Mouse (Mus musculus) C2C12 (cell line): ENCODE measurements around the gene Dnah3.

ENCODE experiments used
- CEBPB ChIP-seq: IDR thresholded peaks from one replicate; pipeline ENCODE4 v1.6.1; 2011; ENCODE audit warnings: low read depth, mild to moderate bottlenecking, control low read depth, moderate library complexity
- CTCF ChIP-seq: IDR thresholded peaks from one replicate; pipeline ENCODE4 v1.5.1; 2011; ENCODE audit not compliant: control insufficient read depth, insufficient read depth, insufficient read length
- MAX ChIP-seq: IDR thresholded peaks from one replicate; pipeline ENCODE4 v1.6.1; 2011; ENCODE audit warnings: mild to moderate bottlenecking, control low read depth
- MYOD1 ChIP-seq: IDR thresholded peaks from one replicate; pipeline ENCODE4 v1.6.1; 2011; ENCODE audit warnings: low read depth; ENCODE audit not compliant: control insufficient read depth, insufficient read length
- MYOG ChIP-seq: IDR thresholded peaks from one replicate; pipeline ENCODE4 v1.6.1; 2011; ENCODE audit not compliant: control insufficient read depth, insufficient read length; ENCODE audit errors: extremely low read depth

DNA sequence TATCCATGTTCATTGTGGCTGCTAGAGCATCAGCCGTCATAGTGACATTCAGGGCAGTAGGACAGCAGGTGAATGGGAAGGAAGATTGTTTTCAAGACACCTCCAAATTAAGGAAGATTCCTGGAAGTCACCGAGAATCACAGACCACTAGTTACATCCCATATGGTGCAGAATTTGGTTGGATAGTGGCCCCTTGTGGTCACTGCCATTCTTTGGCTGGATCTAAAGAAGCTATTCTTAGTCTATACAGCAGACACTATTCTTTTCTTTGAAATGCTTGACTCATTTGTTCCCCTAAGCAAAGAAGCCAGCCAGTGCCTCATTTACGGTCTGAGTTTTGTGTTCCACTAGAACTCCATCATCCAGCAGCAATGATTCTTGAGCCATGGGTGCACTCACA, 9.9 kb upstream of the Dnah3 start:
- TF ChIP-seq CTCF (no peak), CEBPB (no peak), MYOG (no peak), MAX (no peak), MYOD1 (no peak)
